Mouse (Mus musculus): ENCODE measurements around the gene Slc38a4. TPM values are rescaled to one million over a fixed set of nuclear protein-coding genes. Genes with fewer than 3 reads are reported as not detected.

Slc38a4 gene
- total and polyA plus RNA-seq, 2 experiments from 2014 or later = 3.9 to 4.5 TPM

GRCm38 (mm10) chr15:96975125-96975524, 80.6 kb downstream of the Slc38a4 start:
- Histone ChIP-seq H3K27ac (ENCODE audit: low read depth, low read length) (no peak overlapping the region), H3K27me3 (ENCODE audit: insufficient read depth, low read length) (no peaks in the 10 kb centered on the region), H3K9ac (replicated peaks; ENCODE audit: low read length, poor library complexity, severe bottlenecking) (no peak overlapping the region), H3K4me1 (ENCODE audit: insufficient read depth, low read length) (no peaks in the 10 kb centered on the region), H3K4me2 (ENCODE audit: low read depth, low read length, poor library complexity, severe bottlenecking) (no peak overlapping the region), H3K9me3 (ENCODE audit: low read length) (no peaks in the 10 kb centered on the region), H3K4me3 (ENCODE audit: low read depth, low read length) (no peak overlapping the region), H3K36me3 (ENCODE audit: insufficient read depth, low read length) (no peaks in the 10 kb centered on the region)
- DNase-seq (ENCODE audit: low spot score) (peak; percentile 45), ATAC-seq (ENCODE audit: low FRiP score) (no peak)
- TF ChIP-seq CTCF (IDR thresholded peaks at IDR 0.05) = no peak
- WGBS = 74% methylated on average over 9 of the region's 9 CpGs

DNA sequence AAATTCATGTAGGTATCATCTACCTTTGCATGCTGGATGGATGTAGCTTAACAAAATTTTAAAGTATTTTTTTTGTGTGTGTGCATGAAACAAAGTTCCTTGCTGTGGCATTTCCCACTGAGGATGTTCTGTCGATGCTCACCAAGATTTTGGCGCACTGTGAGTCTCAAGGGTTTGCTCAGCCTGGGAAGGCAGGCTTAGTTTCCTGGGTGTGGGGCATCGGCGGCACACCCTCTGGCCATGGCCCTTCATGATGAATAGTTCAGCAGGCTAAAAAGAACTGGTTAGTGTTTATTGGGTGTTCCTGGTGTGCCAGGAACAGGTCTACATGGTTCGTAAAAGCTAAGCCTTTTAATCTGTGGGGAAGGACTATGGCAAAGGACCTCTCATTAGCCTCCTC, 81.6 kb downstream of the Slc38a4 start:
- no peaks in the 10 kb centered on the region for H3K4me1 ChIP-seq (ENCODE audit: insufficient read depth, low read length)
- H3K9me3 ChIP-seq (ENCODE audit: low read length) = no peaks in the 10 kb centered on the region
- no peak overlapping the region for H3K27ac ChIP-seq (ENCODE audit: low read depth, low read length)
- no peak for DNase-seq (ENCODE audit: low spot score)
- H3K4me3 ChIP-seq (ENCODE audit: low read depth, low read length) = no peak overlapping the region
- H3K27me3 ChIP-seq (ENCODE audit: insufficient read depth, low read length) = no peaks in the 10 kb centered on the region
- H3K4me2 ChIP-seq (ENCODE audit: low read depth, low read length, poor library complexity, severe bottlenecking) = no peak overlapping the region
- no peaks in the 10 kb centered on the region for H3K36me3 ChIP-seq (ENCODE audit: insufficient read depth, low read length)
- WGBS = 95% methylated on average over 5 of the region's 5 CpGs
- no peak for ATAC-seq (ENCODE audit: low FRiP score)
- TF ChIP-seq CTCF (IDR thresholded peaks at IDR 0.05) = no peak
- no peak overlapping the region for H3K9ac ChIP-seq (replicated peaks; ENCODE audit: low read length, poor library complexity, severe bottlenecking)

GRCm38 (mm10) chr15:96973370-96973769, 82.4 kb downstream of the Slc38a4 start:
- ATAC-seq (ENCODE audit: low FRiP score) = no peak
- Histone ChIP-seq H3K9ac (replicated peaks; ENCODE audit: low read length, poor library complexity, severe bottlenecking) (no peak overlapping the region), H3K36me3 (ENCODE audit: insufficient read depth, low read length) (no peaks in the 10 kb centered on the region), H3K9me3 (ENCODE audit: low read length) (no peaks in the 10 kb centered on the region), H3K4me2 (ENCODE audit: low read depth, low read length, poor library complexity, severe bottlenecking) (no peak overlapping the region), H3K4me3 (ENCODE audit: low read depth, low read length) (no peak overlapping the region), H3K4me1 (ENCODE audit: insufficient read depth, low read length) (no peaks in the 10 kb centered on the region), H3K27me3 (ENCODE audit: insufficient read depth, low read length) (no peaks in the 10 kb centered on the region), H3K27ac (ENCODE audit: low read depth, low read length) (no peak overlapping the region)
- no peak for DNase-seq (ENCODE audit: low spot score)
- TF ChIP-seq CTCF (IDR thresholded peaks at IDR 0.05) = no peak
- 97% methylated on average over 4 of the region's 4 CpGs for WGBS

DNA sequence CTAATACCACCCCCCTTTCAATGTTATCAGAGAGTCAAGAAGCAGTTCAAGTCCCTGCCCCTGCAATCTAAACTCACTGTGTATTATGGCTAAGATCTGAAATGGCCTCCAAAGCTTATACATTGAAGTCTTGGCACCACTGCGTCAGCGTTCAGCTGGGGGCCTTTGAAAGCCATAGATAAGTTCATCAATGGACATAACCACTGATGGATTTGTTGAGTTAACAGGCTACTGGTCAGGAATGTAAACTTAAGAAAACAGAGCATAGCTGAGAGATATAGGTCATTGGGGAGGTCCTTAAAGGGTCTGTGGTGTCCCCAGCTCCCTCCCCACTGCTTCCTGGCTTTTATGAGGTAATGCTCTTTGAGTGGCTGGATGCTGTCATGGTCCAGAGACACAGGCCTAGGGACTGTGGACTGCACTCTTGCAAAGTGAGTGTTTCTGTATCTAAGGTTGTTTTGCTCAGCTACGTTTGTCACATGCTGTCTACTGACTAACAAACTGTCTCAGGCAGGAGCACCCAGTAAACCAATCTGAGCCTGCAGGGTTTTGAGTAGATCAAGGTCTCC, 83.0 kb downstream of the Slc38a4 start:
- Histone ChIP-seq H3K36me3 (ENCODE audit: insufficient read depth, low read length) (no peaks in the 10 kb centered on the region), H3K4me2 (ENCODE audit: low read depth, low read length, poor library complexity, severe bottlenecking) (no peak overlapping the region), H3K9ac (replicated peaks; ENCODE audit: low read length, poor library complexity, severe bottlenecking) (no peak overlapping the region), H3K9me3 (ENCODE audit: low read length) (no peaks in the 10 kb centered on the region), H3K4me3 (ENCODE audit: low read depth, low read length) (no peak overlapping the region), H3K4me1 (ENCODE audit: insufficient read depth, low read length) (no peaks in the 10 kb centered on the region), H3K27me3 (ENCODE audit: insufficient read depth, low read length) (no peaks in the 10 kb centered on the region), H3K27ac (ENCODE audit: low read depth, low read length) (no peak overlapping the region)
- DNase-seq (ENCODE audit: low spot score) (no peak), ATAC-seq (ENCODE audit: low FRiP score) (no peak)
- TF ChIP-seq CTCF (IDR thresholded peaks at IDR 0.05) = no peak
- 85% methylated on average over 3 of the region's 3 CpGs for WGBS

DNA sequence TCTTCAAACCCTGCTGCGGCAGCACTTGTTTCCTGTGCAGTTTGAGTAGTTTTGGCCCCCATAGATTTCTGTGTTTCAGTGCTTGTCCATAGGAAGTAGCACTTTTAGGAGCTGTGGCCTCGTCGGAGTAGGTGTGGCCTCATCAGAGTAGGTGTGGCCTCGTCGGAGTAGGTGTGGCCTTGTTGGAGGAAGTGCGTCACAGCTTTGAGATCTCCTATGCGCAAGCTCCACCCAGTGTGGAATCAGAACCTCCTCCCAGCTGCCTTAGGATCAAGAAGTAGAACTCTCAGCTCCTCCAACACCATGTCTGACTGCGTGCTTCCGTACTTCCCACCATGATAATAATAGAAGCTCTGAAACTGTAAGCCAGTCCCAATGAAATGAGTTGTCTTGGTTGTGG, 83.8 kb downstream of the Slc38a4 start:
- Histone ChIP-seq H3K36me3 (ENCODE audit: insufficient read depth, low read length) (no peaks in the 10 kb centered on the region), H3K4me1 (ENCODE audit: insufficient read depth, low read length) (no peaks in the 10 kb centered on the region), H3K4me2 (ENCODE audit: low read depth, low read length, poor library complexity, severe bottlenecking) (no peak overlapping the region), H3K4me3 (ENCODE audit: low read depth, low read length) (no peak overlapping the region), H3K9ac (replicated peaks; ENCODE audit: low read length, poor library complexity, severe bottlenecking) (no peak overlapping the region), H3K9me3 (ENCODE audit: low read length) (no peaks in the 10 kb centered on the region), H3K27ac (ENCODE audit: low read depth, low read length) (no peak overlapping the region), H3K27me3 (ENCODE audit: insufficient read depth, low read length) (no peaks in the 10 kb centered on the region)
- ATAC-seq (ENCODE audit: low FRiP score) (no peak), DNase-seq (ENCODE audit: low spot score) (no peak)
- no peak for TF ChIP-seq CTCF (IDR thresholded peaks at IDR 0.05)
- WGBS = 91% methylated on average over 9 of the region's 9 CpGs

DNA sequence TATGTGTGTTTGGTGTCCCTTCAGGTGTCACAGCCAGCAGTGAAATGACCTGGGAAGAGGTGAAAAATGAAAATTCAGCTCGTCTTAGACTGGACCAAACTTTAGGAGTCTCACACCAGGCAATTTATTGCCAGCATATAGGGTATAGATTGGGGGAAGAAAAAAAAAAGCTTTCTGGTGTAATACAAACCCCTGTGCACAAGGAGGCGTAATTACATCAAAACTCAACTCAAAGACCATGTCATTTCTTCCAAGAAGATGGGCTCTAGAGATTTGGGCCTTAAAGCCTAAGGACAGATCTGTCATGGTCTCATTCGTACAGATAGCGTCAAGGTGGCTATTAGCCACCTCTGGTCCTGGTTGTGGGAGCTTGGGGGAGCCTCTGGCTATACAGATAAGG, 86.0 kb downstream of the Slc38a4 start:
- peak; percentile 45 for TF ChIP-seq CTCF (IDR thresholded peaks at IDR 0.05)
- ATAC-seq (ENCODE audit: low FRiP score) = no peak
- 76% methylated on average over 4 of the region's 4 CpGs for WGBS
- Histone ChIP-seq H3K27me3 (ENCODE audit: insufficient read depth, low read length) (no peaks in the 10 kb centered on the region), H3K4me2 (ENCODE audit: low read depth, low read length, poor library complexity, severe bottlenecking) (no peak overlapping the region), H3K36me3 (ENCODE audit: insufficient read depth, low read length) (no peaks in the 10 kb centered on the region), H3K27ac (ENCODE audit: low read depth, low read length) (no peak overlapping the region), H3K4me3 (ENCODE audit: low read depth, low read length) (no peak overlapping the region), H3K9me3 (ENCODE audit: low read length) (no peaks in the 10 kb centered on the region), H3K9ac (replicated peaks; ENCODE audit: low read length, poor library complexity, severe bottlenecking) (no peak overlapping the region), H3K4me1 (ENCODE audit: insufficient read depth, low read length) (no peaks in the 10 kb centered on the region)
- DNase-seq (ENCODE audit: low spot score) = peak; percentile 11
